Mouse (Mus musculus): ENCODE results near the gene Ccdc106.
A peak's percentile ranks its signal among the peaks of the same experiment; 100 is the strongest.

Gene Ccdc106

DNA sequence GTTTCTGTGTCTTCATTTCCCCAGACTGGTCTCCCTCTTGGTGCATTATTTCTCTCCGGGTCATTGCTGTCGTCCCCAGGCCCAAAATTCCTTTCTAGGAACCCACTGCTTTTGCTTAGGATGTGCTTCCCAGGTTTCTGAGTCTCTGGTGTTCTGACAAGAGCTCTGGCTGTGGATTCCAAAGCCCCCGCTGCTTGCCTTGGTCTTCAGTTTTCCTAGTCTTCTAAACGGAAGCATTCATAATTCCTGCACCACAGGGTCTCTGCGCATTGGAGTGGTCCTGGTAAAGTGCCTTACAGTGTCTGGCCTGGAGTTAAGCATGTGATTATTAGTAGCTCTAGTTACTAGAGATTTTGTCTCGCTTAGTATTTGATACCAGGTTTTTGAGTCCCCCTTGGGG lies 60.5 kb downstream of the Ccdc106 start:
- no peak for DNase-seq (ENCODE audit: low spot score)

DNA sequence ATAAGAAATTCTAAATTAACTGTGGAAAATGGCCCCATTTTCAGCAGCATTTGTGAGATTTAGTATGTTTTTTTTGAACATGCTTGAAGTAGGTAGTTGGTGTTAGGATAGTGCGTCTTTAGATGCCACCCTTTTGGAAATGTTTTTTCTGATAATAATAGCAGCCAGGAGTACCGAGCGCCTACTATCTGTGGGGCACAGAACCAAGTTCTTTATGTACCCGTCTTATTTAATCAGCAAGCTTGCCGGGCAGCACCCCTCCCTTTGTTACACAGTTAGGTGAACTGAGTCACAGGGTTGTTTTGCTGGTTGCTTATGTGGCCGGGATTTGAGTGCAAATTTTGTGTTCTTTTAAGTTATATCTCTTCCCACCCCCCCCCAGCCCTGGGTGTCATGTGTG lies 60.9 kb downstream of the Ccdc106 start:
- peak; percentile 77 for DNase-seq (ENCODE audit: low spot score)

DNA sequence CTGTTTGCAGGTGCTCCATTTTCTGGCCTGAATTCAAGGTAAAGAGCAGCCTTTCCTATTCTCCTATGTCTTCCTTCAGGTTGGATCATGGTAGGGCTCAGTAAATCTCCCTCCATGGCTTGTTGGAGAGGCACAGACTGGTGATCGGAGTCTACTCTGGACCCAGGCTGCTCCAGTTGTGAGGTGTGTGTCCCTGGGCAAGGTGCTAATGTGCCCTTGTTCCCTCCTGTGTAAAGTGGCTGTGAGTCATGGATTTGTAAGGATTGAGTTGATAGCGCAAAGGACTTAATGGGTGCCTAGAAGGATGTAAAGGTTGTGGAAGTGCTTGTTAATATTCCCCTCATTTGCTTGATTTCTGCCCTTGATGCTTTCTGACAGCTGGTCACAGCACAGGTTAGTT lies 61.6 kb downstream of the Ccdc106 start:
- DNase-seq (ENCODE audit: low spot score) = no peak

DNA sequence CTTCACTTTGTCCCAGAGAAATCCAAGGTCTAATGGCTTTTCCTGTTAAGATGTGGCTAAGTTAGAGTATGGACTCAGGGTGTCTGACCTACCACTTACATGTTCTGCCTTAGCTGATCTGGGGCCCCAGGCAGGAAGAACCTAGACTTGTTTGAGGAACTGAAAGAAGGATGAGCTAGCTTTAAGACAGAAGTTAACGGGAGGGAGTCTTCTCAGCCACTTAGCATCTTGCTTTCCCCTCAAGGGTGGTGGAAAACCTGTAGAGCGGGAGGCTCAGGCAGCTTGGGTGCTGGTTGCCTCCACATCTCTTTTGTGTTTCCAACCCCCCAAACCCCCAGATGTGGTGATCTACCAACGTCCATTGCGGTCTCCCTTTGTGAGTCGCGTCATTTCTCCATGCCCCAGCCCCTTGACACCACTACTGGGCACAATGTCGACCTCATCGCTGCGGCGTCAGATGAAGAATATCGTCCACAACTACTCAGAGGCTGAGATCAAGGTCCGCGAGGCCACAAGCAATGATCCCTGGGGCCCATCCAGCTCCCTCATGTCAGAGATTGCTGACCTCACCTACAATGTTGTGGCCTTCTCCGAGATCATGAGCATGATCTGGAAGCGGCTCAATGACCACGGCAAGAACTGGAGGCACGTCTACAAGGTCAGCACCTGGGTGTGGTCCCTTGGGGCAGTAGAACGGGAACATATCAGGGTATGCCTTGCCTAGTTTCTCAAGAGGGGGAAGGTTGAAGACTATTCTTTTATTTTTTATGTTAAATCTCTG lies 63.2 kb downstream of the Ccdc106 start:
- no peak for DNase-seq (ENCODE audit: low spot score)

DNA sequence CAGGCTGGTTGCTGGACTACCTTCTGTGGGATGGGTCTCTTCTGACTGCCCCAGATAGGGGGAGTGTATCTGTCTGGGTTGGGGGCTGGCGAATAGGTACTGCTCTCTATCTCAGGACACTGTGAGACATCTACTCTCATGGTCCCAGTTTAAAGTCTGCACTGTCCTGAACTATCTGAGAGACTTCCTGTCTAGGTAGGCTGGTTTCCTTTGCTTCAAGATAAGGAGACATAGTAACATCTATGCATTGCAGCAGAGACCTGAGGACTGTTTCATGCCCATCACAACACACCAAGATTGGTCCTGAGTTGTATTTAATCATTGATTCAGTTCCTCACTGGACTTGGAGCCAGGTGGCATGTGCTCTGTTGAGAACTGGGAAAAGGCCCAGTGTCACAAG lies 65.2 kb downstream of the Ccdc106 start:
- DNase-seq (ENCODE audit: low spot score) = no peak

DNA sequence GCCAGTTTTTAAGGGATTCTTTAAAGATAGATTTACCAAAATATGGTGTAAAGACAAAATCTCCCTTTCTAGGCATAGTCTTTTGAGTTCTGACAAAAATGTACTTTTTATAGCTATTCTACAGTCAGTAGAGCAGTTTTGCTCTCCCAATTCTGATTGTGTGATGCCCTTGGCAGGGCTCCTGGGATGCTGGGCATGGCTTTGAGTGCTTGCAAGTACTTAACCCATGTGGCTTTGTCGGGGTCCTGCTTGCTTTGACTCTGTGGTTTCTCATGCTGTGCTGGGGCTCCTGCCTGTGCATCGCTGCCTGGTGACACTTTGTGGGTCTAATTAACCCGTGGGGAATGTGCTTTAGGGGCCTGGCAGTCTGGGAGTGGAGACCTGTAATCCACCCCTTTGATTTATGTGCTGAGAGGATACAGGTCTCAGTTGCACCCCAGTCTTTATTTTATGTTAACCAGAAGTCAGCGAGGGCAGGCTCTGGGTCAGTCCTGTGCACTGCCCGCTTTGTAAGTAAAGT lies 66.6 kb downstream of the Ccdc106 start:
- no peak for DNase-seq (ENCODE audit: low spot score)

DNA sequence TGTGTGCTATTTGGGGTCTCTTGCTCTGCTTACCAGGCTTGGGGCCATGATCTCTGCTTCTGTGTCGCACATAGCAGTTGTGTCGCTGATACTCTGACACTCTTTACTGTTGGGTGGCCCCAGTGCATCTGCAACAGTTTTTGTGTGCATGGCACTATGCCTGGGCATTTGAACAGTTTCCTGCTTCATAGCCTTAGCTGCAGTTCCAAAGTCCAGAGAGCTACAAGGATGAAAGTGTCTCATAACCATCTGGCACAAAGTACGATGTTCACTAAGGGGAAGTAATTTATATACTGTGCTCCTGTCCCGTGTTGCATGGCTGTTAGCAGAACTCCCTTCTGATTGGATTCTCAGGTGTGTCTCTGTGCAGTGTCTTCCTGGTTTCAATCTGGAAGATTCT lies 67.5 kb downstream of the Ccdc106 start:
- DNase-seq (ENCODE audit: low spot score) = no peak

DNA sequence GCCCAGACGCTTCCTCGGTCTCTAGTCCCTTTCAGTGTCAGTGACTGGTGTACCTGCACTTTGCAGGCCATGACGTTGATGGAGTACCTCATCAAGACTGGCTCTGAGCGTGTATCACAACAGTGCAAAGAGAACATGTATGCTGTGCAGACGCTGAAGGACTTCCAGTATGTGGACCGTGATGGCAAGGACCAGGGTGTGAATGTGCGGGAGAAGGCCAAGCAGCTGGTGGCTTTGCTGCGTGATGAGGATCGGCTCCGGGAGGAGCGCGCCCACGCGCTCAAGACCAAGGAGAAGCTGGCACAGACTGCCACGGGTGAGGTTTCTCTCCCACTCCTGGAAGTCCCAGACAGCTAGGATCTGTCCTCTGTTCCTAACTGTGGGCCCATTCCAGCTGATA lies 69.5 kb downstream of the Ccdc106 start:
- no peak for DNase-seq (ENCODE audit: low spot score)

DNA sequence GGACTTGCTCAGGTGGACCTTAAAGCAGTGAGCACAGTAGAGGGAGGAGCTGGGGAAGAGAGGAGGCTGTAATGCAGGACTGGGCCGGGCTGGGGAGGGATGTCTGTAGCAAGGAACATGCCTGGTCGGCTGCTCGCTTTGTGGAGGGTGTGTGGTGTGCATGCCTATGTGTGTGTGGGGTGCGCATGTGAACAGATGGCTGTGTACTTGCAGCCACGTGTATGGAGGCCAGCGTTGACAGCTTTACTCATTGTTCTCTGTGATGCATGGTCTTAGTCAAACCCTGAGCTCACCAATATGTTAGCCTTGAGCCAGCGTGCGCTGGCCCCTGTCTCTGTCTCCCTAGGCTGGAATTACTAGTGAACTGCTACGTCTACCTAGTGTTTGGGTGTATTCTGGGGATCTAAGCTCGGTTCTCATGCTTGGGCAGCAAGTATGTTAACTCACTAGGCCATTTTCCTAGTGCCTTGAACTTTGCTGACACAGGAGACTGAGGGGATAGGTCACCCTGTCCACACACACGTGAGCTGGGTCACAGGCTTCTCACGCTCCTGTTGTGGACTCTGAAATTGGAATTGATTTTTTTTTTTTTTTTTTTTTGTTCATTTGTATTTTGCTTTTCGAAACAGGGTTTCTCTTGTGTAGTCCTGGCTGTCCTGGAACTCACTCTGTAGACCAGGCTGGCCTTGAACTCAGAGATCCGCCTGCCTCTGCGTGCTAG lies 70.8 kb downstream of the Ccdc106 start:
- DNase-seq (ENCODE audit: low spot score) = no peak

DNA sequence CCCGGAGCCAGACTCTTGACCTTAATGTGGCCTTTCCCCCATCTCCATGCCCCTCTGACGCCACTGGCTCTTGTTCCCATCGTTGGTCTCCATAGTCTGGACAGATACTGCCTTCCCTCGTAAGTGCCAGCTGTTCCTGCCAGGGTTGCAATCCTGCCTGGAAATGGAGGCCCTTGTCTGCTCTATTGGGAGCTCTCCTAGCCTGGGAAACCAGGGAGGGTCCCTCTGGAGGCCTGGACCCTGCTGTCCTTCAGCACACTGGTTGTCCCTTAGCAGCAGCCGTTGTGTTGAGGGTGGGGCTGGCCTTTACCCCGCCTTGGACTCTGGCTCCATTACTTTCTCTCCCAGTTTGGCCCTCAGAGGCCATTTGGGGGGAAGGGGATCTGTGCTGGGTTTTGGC lies 72.0 kb downstream of the Ccdc106 start:
- DNase-seq (ENCODE audit: low spot score) = no peak

DNA sequence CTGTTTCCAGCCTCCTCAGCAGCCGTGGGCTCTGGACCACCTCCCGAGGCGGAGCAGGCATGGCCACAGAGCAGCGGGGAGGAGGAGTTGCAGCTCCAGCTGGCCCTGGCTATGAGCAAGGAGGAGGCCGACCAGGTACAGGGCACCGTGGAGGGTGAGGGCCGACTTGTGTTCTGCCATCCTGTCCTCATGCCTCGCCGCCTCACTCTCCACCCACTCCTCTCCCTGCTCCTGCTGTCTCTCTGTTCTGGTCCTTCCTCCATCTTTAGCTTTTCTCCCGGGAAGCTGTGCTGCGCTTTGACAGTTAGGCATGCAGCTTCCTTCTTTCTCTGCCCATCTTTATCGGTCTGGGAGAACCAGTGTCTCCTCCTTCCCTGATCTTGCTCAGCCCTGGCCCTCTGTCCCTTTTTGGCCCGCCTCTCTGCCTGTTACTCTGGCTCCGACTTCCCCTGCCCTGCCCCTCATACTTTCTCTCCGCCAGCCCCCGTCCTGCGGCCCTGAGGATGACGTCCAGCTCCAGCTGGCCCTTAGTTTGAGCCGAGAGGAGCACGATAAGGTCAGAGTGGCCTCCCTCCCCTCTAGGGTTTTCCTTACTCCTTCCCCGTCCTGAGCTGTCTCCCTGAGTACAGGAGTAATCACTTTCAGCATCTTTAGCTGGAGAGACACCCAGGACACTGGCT lies 72.6 kb downstream of the Ccdc106 start:
- no peak for DNase-seq (ENCODE audit: low spot score)

DNA sequence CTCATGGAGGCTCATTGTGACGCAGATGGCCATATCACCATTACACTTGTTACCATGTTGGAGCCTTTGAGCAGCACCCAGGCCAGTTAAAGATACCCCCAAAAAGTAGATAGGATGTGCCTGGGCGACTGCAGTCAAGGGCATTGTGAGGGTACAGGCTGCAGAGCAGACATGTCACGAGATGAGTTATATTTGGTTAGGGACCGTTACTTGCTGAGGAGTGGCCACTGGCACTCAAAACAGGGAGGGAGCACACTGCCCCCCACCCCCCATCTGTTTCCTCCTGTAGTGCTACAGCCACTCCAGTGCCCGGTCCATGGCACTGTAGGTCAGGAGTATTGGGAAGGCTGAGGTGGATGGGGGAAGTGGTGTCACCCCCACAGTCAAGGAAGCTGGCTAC lies 78.4 kb downstream of the Ccdc106 start:
- no peak for DNase-seq (ENCODE audit: low spot score)

DNA sequence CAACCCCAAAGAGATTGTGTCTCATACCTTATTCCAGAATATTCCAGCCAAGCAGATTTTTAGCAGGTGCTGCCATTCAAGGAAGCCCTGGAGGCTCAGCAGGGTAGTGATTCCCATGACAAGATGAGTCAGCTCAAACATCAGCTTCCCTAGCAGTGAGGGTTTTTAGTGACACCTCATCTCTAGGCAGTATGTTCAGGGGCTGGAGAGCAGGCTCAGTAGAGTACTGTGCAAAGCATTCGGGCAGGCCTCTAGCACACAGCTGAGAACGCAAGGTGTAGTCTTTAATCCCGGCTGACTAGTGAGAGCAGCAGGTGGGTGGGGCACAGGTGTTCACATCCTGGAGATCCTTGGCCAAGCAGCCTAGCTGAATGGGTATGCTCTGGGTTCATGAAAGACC lies 79.4 kb downstream of the Ccdc106 start:
- no peak for DNase-seq (ENCODE audit: low spot score)

DNA sequence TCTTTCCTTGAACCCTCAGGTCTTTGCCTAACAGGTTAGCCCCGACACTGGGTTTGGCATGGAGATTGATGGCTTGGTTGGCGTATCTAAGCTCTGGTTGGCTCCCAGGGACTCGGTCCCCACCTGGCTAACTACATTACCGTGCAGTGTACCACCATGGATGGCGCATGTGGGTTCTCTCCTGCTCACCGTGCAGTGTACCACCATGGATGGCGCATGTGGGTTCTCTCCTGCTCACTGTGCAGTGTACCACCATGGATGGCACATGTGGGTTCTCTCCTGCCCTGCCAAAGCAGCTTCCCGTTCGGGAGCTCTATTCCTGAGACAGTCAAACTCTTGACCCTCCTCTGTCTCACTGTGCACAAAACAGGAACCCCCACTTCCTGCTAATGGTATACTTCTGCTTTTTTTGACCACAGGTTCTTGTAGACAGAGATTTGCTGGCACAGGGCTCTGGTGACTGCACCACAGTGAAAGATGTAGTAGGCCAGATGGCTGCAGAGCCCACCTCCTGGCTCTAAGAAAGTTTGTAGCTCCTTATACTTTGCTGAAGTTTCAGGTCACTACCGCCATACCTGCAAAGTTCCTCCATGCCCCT lies 80.8 kb downstream of the Ccdc106 start:
- DNase-seq (ENCODE audit: low spot score) = no peak

DNA sequence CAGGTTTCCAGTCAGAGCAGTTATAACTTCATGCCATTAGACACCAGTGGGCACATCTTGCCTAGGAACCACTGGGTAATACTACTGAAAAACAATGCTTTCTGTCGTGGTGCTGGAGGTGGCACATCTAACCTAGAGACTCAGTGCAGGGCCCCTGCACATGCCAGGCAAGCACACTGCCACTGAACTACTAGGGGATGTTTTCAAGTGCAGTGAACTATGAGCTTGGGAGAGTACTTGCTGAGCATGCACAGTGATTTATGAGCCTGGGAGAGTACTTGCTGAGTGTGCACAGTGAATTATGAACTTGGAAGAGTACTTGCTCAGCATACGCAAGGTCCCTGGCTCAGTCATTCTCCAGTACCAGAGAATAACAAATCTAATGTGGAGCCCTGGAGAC lies 82.2 kb downstream of the Ccdc106 start:
- no peak for DNase-seq (ENCODE audit: low spot score)

DNA sequence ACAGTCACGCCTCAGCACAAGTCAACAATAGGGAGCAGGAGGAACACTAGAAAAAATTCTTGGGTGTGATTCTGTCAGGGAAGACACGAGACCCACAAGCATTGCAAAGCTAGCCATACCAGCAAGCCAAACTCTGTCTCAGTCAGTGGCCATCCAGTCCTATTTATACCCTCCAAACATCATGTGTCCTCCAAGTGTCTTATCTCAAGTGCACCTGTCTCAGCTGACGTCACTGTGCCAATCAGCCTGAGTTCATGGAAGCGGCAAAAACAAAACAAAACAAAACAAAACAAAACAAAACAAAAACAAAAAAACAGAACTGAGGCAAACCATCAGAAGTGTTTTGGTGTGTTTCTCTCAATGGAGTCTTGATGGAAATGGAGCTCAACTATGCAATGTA lies 87.9 kb downstream of the Ccdc106 start:
- no peak for DNase-seq (ENCODE audit: low spot score)

DNA sequence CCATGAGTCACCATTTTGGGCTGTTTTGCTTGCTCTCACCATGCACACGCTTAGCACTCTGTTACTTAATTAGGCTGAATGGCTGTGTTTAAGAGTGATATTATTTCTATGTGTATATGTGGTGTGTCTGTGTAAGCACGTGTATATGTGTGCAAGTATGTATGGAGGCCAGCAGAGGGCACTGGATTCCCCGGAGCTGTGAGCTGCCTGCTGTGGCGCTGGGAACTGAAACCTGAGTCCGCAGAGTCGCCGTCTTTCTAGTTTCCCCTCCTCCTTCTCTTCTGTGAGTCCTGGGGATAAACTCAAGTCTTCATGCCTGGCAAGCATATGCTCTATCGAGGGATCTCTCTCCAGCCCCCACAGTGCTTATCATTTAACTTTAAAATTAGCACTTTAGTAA lies 88.9 kb downstream of the Ccdc106 start:
- DNase-seq (ENCODE audit: low spot score) = no peak

All from c-Kit-positive CD71-positive TER-119-positive erythroid progenitor cells, embryonic 14.5 days (primary cell).